Mouse (Mus musculus): ENCODE results near the gene Grb2. TPM values are rescaled to one million over a fixed set of nuclear protein-coding genes. Genes with fewer than 3 reads are reported as not detected.
A peak's percentile ranks its signal among the peaks of the same experiment; 100 is the strongest.

Grb2 gene
- polyA plus RNA-seq, 1 experiment from 2014 or later: 42.7 TPM

- Histone ChIP-seq H3K4me1 (ENCODE audit: control insufficient read depth, insufficient read depth, low read length) (no peaks in the 10 kb centered on the region), H3K9me3 (replicated peaks; ENCODE audit: control insufficient read depth, low read length) (no peaks in the 10 kb centered on the region), H3K36me3 (ENCODE audit: control insufficient read depth, insufficient read depth, low read length) (no peaks in the 10 kb centered on the region), H3K4me2 (no peak overlapping the region), H3K9ac (ENCODE audit: low read depth, low read length) (no peak overlapping the region; the same call in 1 of the 2 replicates), H3K4me3 (ENCODE audit: low read depth, low read length) (no peak overlapping the region), H3K27ac (ENCODE audit: low read depth, low read length) (no peak overlapping the region), H3K27me3 (ENCODE audit: control insufficient read depth, insufficient read depth, low read length) (no peaks in the 10 kb centered on the region)
- ATAC-seq (replicated peaks; ENCODE audit: insufficient number of reproducible peaks, low FRiP score, low TSS enrichment): no peak
- WGBS (ENCODE audit: insufficient replicate concordance): 71% methylated on average over 15 of the region's 15 CpGs
Observed at GRCm38 (mm10) chr11:115716410-115717338, 8.3 kb upstream of the Grb2 start.

- no peaks in the 10 kb centered on the region for H3K9me3 ChIP-seq (replicated peaks; ENCODE audit: control insufficient read depth, low read length)
- H3K4me3 ChIP-seq (ENCODE audit: low read depth, low read length): no peak overlapping the region
- peaks cover 4% of the 10 kb centered on the region; the same call in 1 of the 2 replicates for H3K4me1 ChIP-seq (ENCODE audit: control insufficient read depth, insufficient read depth, low read length)
- H3K9ac ChIP-seq (ENCODE audit: low read depth, low read length): no peak overlapping the region
- H3K27me3 ChIP-seq (ENCODE audit: control insufficient read depth, insufficient read depth, low read length): no peaks in the 10 kb centered on the region
- no peak overlapping the region for H3K4me2 ChIP-seq
- WGBS (ENCODE audit: insufficient replicate concordance): 6% methylated on average over 5 of the region's 7 CpGs
- H3K27ac ChIP-seq (ENCODE audit: low read depth, low read length): no peak overlapping the region
- no peak for ATAC-seq (replicated peaks; ENCODE audit: insufficient number of reproducible peaks, low FRiP score, low TSS enrichment)
- no peaks in the 10 kb centered on the region for H3K36me3 ChIP-seq (ENCODE audit: control insufficient read depth, insufficient read depth, low read length)
Observed at GRCm38 (mm10) chr11:115714491-115714890, 6.1 kb upstream of the Grb2 start.

DNA sequence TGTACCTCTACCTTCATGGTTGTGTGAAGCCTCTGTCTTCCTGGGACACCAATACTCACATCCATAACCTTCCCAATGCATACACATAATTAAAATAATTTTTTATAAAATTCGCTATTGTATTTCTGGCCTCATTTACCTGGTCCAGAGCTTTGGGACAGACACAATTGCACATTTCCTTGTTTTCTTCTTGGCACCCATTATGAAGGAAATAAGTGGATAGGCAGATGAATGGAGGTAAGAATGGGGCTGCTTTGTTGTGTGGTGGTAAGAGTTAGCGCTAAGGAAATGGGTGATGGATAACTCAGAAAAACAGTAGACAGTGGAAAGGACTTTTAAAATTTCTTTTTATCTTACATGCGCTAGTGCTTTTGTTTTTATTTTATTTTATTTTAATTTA lies 5.0 kb upstream of the Grb2 start:
- 87% methylated on average over 3 of the region's 3 CpGs for WGBS (ENCODE audit: insufficient replicate concordance)
- H3K9me3 ChIP-seq (replicated peaks; ENCODE audit: control insufficient read depth, low read length): no peaks in the 10 kb centered on the region
- ATAC-seq (replicated peaks; ENCODE audit: insufficient number of reproducible peaks, low FRiP score, low TSS enrichment): no peak
- H3K9ac ChIP-seq (ENCODE audit: low read depth, low read length): no peak overlapping the region
- H3K4me2 ChIP-seq: no peak overlapping the region
- H3K36me3 ChIP-seq (ENCODE audit: control insufficient read depth, insufficient read depth, low read length): no peaks in the 10 kb centered on the region
- peaks cover 5% of the 10 kb centered on the region; the same call in 1 of the 2 replicates for H3K4me1 ChIP-seq (ENCODE audit: control insufficient read depth, insufficient read depth, low read length)
- H3K27me3 ChIP-seq (ENCODE audit: control insufficient read depth, insufficient read depth, low read length): no peaks in the 10 kb centered on the region
- no peak overlapping the region for H3K27ac ChIP-seq (ENCODE audit: low read depth, low read length)
- no peak overlapping the region for H3K4me3 ChIP-seq (ENCODE audit: low read depth, low read length)

- no peak overlapping the region for H3K4me3 ChIP-seq (ENCODE audit: low read depth, low read length)
- H3K27me3 ChIP-seq (ENCODE audit: control insufficient read depth, insufficient read depth, low read length): no peaks in the 10 kb centered on the region
- H3K27ac ChIP-seq (ENCODE audit: low read depth, low read length): no peak overlapping the region
- H3K36me3 ChIP-seq (ENCODE audit: control insufficient read depth, insufficient read depth, low read length): no peaks in the 10 kb centered on the region
- ATAC-seq (replicated peaks; ENCODE audit: insufficient number of reproducible peaks, low FRiP score, low TSS enrichment): no peak
- peaks cover 5% of the 10 kb centered on the region; the same call in 1 of the 2 replicates for H3K4me1 ChIP-seq (ENCODE audit: control insufficient read depth, insufficient read depth, low read length)
- H3K9ac ChIP-seq (ENCODE audit: low read depth, low read length): no peak overlapping the region
- WGBS (ENCODE audit: insufficient replicate concordance): 65% methylated on average over 12 of the region's 12 CpGs
- no peaks in the 10 kb centered on the region for H3K9me3 ChIP-seq (replicated peaks; ENCODE audit: control insufficient read depth, low read length)
- no peak overlapping the region for H3K4me2 ChIP-seq
Observed at GRCm38 (mm10) chr11:115712674-115713298, 4.4 kb upstream of the Grb2 start.

- H3K9ac ChIP-seq (ENCODE audit: low read depth, low read length): no peak overlapping the region
- no peak overlapping the region for H3K4me3 ChIP-seq (ENCODE audit: low read depth, low read length)
- no peaks in the 10 kb centered on the region for H3K9me3 ChIP-seq (replicated peaks; ENCODE audit: control insufficient read depth, low read length)
- no peak for ATAC-seq (replicated peaks; ENCODE audit: insufficient number of reproducible peaks, low FRiP score, low TSS enrichment)
- H3K27ac ChIP-seq (ENCODE audit: low read depth, low read length): no peak overlapping the region
- H3K4me1 ChIP-seq (ENCODE audit: control insufficient read depth, insufficient read depth, low read length): peaks cover 5% of the 10 kb centered on the region; the same call in 1 of the 2 replicates
- no peaks in the 10 kb centered on the region for H3K27me3 ChIP-seq (ENCODE audit: control insufficient read depth, insufficient read depth, low read length)
- H3K36me3 ChIP-seq (ENCODE audit: control insufficient read depth, insufficient read depth, low read length): no peaks in the 10 kb centered on the region
- H3K4me2 ChIP-seq: no peak overlapping the region
- WGBS (ENCODE audit: insufficient replicate concordance): 56% methylated on average over 2 of the region's 2 CpGs
Observed at GRCm38 (mm10) chr11:115712268-115712667, 3.9 kb upstream of the Grb2 start.

DNA sequence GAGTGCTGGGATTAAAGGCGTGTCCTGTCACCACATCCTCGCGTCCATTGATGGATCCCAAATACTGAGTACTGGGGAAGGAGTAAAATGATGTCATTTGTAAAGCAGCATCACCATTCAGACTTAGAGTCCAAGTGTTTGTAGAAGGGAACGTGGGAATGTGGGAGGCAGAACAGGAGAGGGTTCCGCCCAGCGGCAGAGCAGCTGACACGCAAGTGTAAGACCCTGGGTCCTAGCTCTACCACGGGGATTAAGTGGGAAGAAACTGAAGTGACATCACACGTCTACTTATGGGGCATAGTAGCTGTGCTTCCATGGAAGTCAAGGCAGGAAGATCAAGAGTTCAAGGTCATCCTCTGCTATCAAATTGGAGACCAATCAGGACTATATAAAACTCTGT lies 2.7 kb upstream of the Grb2 start:
- Histone ChIP-seq H3K4me1 (ENCODE audit: control insufficient read depth, insufficient read depth, low read length) (peaks cover 14% of the 10 kb centered on the region; the same call in 1 of the 2 replicates), H3K27ac (ENCODE audit: low read depth, low read length) (no peak overlapping the region), H3K4me3 (ENCODE audit: low read depth, low read length) (no peak overlapping the region), H3K9me3 (replicated peaks; ENCODE audit: control insufficient read depth, low read length) (no peaks in the 10 kb centered on the region), H3K27me3 (ENCODE audit: control insufficient read depth, insufficient read depth, low read length) (no peaks in the 10 kb centered on the region), H3K36me3 (ENCODE audit: control insufficient read depth, insufficient read depth, low read length) (no peaks in the 10 kb centered on the region), H3K9ac (ENCODE audit: low read depth, low read length) (no peak overlapping the region), H3K4me2 (no peak overlapping the region)
- no peak for ATAC-seq (replicated peaks; ENCODE audit: insufficient number of reproducible peaks, low FRiP score, low TSS enrichment)
- WGBS (ENCODE audit: insufficient replicate concordance): 81% methylated on average over 9 of the region's 9 CpGs

GRCm38 (mm10) chr11:115709829-115710559 lies 1.6 kb upstream of the Grb2 start:
- no peak for ATAC-seq (replicated peaks; ENCODE audit: insufficient number of reproducible peaks, low FRiP score, low TSS enrichment)
- H3K4me3 ChIP-seq (ENCODE audit: low read depth, low read length): no peak overlapping the region; the same call in 1 of the 2 replicates
- H3K27ac ChIP-seq (ENCODE audit: low read depth, low read length): no peak overlapping the region
- WGBS (ENCODE audit: insufficient replicate concordance): 58% methylated on average over 6 of the region's 6 CpGs
- H3K9ac ChIP-seq (ENCODE audit: low read depth, low read length): no peak overlapping the region
- H3K9me3 ChIP-seq (replicated peaks; ENCODE audit: control insufficient read depth, low read length): no peaks in the 10 kb centered on the region
- H3K4me2 ChIP-seq: peak overlapping the region; percentile 79
- H3K36me3 ChIP-seq (ENCODE audit: control insufficient read depth, insufficient read depth, low read length): no peaks in the 10 kb centered on the region
- H3K4me1 ChIP-seq (ENCODE audit: control insufficient read depth, insufficient read depth, low read length): peaks cover 22% of the 10 kb centered on the region
- H3K27me3 ChIP-seq (ENCODE audit: control insufficient read depth, insufficient read depth, low read length): no peaks in the 10 kb centered on the region

All from heart, embryonic 11.5 days (tissue).